ENCODE assay signal across 8 mouse cellular contexts in genomic region chr10:71028066-71028844, GRCm38 (mm10).
DNase-seq lines count a peak whose midpoint lies in the region; ATAC-seq and TF ChIP-seq lines count a peak whose summit lies in the region.

No protein-coding gene starts in this region.

- peaks cover 42% of the 10 kb centered on the region for H3K4me1 ChIP-seq in lung, embryonic 15.5 days
- H3K4me1 ChIP-seq in heart, postnatal 0 days (ENCODE audit: control insufficient read depth, insufficient read depth) = peaks cover 32% of the 10 kb centered on the region
- peaks cover 27% of the 10 kb centered on the region for H3K4me1 ChIP-seq in stomach, embryonic 16.5 days (ENCODE audit: control insufficient read depth, insufficient read depth, low read length)

- TF ChIP-seq EP300 in heart, postnatal 0 days (IDR thresholded peaks at IDR 0.05; ENCODE audit: low read depth) = no peak

- H3K9me3 ChIP-seq in lung, embryonic 15.5 days = no peaks in the 10 kb centered on the region
- H3K9me3 ChIP-seq in heart, postnatal 0 days (replicated peaks; ENCODE audit: control insufficient read depth, low read length) = no peaks in the 10 kb centered on the region
- H3K9me3 ChIP-seq in stomach, embryonic 16.5 days (replicated peaks; ENCODE audit: control insufficient read depth, low read length) = no peaks in the 10 kb centered on the region

- WGBS in lung, embryonic 15.5 days = 33% methylated on average over 14 of the region's 14 CpGs
- WGBS in heart, postnatal 0 days = 24% methylated on average over 14 of the region's 14 CpGs
- WGBS in stomach, embryonic 16.5 days = 53% methylated on average over 14 of the region's 14 CpGs

- H3K27ac ChIP-seq in lung, embryonic 15.5 days = peak overlapping the region; percentile 60
- H3K27ac ChIP-seq in heart, postnatal 0 days (ENCODE audit: low read depth) = peak overlapping the region; percentile 49
- peak overlapping the region; percentile 70 for H3K27ac ChIP-seq in stomach, embryonic 16.5 days (ENCODE audit: low read length)

- DNase-seq in gastrocnemius, adult 18-20 months (ENCODE audit: low spot score) = peak; percentile 46
- no peak for DNase-seq in gastrocnemius, postnatal 4 days (ENCODE audit: low spot score in 2 of 2)
- no peak for DNase-seq in lung, postnatal 25 days (ENCODE audit: low spot score)
- DNase-seq in heart, postnatal 0 days (ENCODE audit: low spot score) = no peak
- no peak for DNase-seq in embryo, embryonic 11 days
- DNase-seq in urinary bladder, adult 2 months (ENCODE audit: low spot score) = no peak

- no peak for TF ChIP-seq CTCF in heart, postnatal 0 days (IDR thresholded peaks at IDR 0.05; ENCODE audit: low read depth)

- no peaks in the 10 kb centered on the region for H3K27me3 ChIP-seq in lung, embryonic 15.5 days
- H3K27me3 ChIP-seq in heart, postnatal 0 days (ENCODE audit: control insufficient read depth, insufficient read depth, low read length) = no peaks in the 10 kb centered on the region
- H3K27me3 ChIP-seq in stomach, embryonic 16.5 days (ENCODE audit: control insufficient read depth, insufficient read depth, low read length) = no peaks in the 10 kb centered on the region

- H3K9ac ChIP-seq in lung, embryonic 15.5 days = no peak overlapping the region
- no peak overlapping the region for H3K9ac ChIP-seq in heart, postnatal 0 days (replicated peaks; ENCODE audit: low read depth, low read length)
- H3K9ac ChIP-seq in stomach, embryonic 16.5 days (ENCODE audit: low read length) = no peak overlapping the region

- no peaks in the 10 kb centered on the region for H3K36me3 ChIP-seq in lung, embryonic 15.5 days
- H3K36me3 ChIP-seq in heart, postnatal 0 days (replicated peaks; ENCODE audit: control insufficient read depth, insufficient read depth, low read length) = no peaks in the 10 kb centered on the region
- H3K36me3 ChIP-seq in stomach, embryonic 16.5 days (ENCODE audit: control insufficient read depth, insufficient read depth, low read length) = no peaks in the 10 kb centered on the region

- H3K4me3 ChIP-seq in lung, embryonic 15.5 days = no peak overlapping the region
- no peak overlapping the region for H3K4me3 ChIP-seq in heart, postnatal 0 days (ENCODE audit: low read depth, low read length)
- H3K4me3 ChIP-seq in stomach, embryonic 16.5 days (replicated peaks; ENCODE audit: low read length) = no peak overlapping the region

- H3K4me2 ChIP-seq in lung, embryonic 15.5 days = peak overlapping the region; percentile 33
- peak overlapping the region; percentile 32 for H3K4me2 ChIP-seq in heart, postnatal 0 days (ENCODE audit: low read depth, low read length)
- peak overlapping the region; percentile 31 for H3K4me2 ChIP-seq in stomach, embryonic 16.5 days (ENCODE audit: low read depth, low read length)

- no peak for ATAC-seq in lung, embryonic 15.5 days (ENCODE audit: borderline replicate concordance, extremely low read depth, low FRiP score, low TSS enrichment)
- 0 out of 2 replicates have a peak, but pooled peaks have one; percentile 5 for ATAC-seq in heart, postnatal 0 days (ENCODE audit: insufficient read depth, low read depth)
- no peak for ATAC-seq in stomach, embryonic 16.5 days (ENCODE audit: insufficient read depth, low FRiP score)
